Mouse (Mus musculus): Measurements from ENCODE around the gene Spef2. TPM values are rescaled to one million over a fixed set of nuclear protein-coding genes. Genes with fewer than 3 reads are reported as not detected.

Gene Spef2
- 1.8 TPM for polyA plus RNA-seq (2014; fragmentation: Illumina TruSeq; extraction: RNeasy Lipid Tissue Mini Kit (QIAGEN cat#74804); ENCODE audit: low read depth, low replicate concordance)

GRCm38 (mm10) chr15:9748359-9749102, at the start of gene Spef2:
TSS of gene Spef2 (minus strand) at chr15:9748868.

GRCm38 (mm10) chr15:9530076-9530475, 218.6 kb downstream of the Spef2 start, which contains the start of gene Il7r:
TSS of gene Il7r (minus strand) at chr15:9530176.

Other genes starting within 250 kb of the Spef2 start
- gene Il7r, start 218.7 kb downstream of the Spef2 start, polyA plus RNA-seq (2014; fragmentation: Illumina TruSeq; extraction: RNeasy Lipid Tissue Mini Kit (QIAGEN cat#74804); ENCODE audit: low read depth, low replicate concordance) = 1.2 TPM

All from adipose tissue, adult 10 weeks (tissue).